Mouse (Mus musculus) midbrain, embryonic 10.5 days (tissue): ENCODE data around the gene Immt. TPM values are rescaled to one million over a fixed set of nuclear protein-coding genes. Genes with fewer than 3 reads are reported as not detected.

Source experiments
- polyA plus RNA-seq: library from polyadenylated mRNA; unstranded; fragments of >200 nt; fragmentation: Nextera tagmentation; extraction: Ambion mirVana; gene quantifications from 2 replicates; pipeline ENCODE4 v1.2.1, GENCODE M21; 2016

Gene Immt
- polyA plus RNA-seq, 1 experiment from 2014 or later = 226 TPM

Other genes with a start within 250 kb of the Immt start
- gene Kdm3a, start 198.3 kb upstream of the Immt start, polyA plus RNA-seq = 76.8 and 87.7 TPM in 2 replicates
- 33.3 and 53.5 TPM in 2 replicates for gene Reep1, start 123.8 kb upstream of the Immt start, polyA plus RNA-seq
- gene Mrpl35, start 4.4 kb upstream of the Immt start, polyA plus RNA-seq = 60.9 and 67.4 TPM in 2 replicates
- 139 and 147 TPM in 2 replicates for gene Ptcd3, start 77.4 kb downstream of the Immt start, polyA plus RNA-seq
- gene Polr1a, start 77.7 kb downstream of the Immt start, polyA plus RNA-seq = 40.2 and 43.0 TPM in 2 replicates